Mouse (Mus musculus): ENCODE results near the gene Elp4. TPM values are rescaled to one million over a fixed set of nuclear protein-coding genes. Genes with fewer than 3 reads are reported as not detected.

The Elp4 gene
- 4.9 and 6.1 TPM in 2 replicates for total RNA-seq (2023)

DNA sequence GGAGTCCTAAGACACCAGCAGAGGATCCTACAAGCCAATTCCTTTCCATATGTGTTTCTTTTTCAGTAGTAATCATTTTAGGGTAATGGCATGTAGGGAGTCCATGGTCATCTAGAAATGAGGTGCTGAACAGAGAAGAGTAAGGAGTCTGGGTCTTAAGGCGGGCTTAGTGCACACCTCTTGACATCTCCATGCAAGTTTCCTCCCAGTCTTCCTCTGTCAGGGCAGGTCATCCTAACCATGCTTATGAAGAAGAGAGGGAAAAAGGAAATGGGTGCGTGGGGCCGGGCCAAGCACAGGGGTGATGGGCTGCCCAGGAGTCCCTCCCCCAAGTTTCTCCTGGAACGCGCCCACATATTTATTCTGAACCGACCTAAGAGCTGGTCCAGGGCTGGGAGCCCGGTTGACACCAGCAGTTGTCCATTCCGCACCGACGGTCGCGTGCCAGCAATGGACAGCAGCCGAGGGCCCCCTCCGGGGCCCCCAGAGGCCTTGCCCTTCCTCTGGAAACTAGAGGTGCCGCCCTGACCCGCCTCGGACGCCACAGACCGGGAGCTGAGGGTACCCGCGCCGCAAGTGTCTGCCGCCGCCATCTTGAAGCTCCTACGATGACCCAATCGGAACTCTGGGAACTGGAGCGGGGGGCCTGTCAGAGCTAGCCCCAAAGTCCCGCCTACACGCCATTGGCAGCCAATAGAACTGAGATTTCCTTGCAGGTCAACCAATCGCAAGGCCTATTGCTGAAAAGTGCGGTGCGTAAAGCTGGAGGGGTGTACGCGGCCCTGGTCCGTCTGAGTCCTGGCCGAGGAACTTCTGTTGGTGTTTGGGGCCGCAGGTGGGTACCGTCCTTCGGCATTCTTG lies at the start of gene Elp4, which contains the start of gene Immp1l:
Gene Elp4, minus strand, starts transcription at position 669 of the 861 bp plus-strand sequence.
Gene Immp1l, plus strand, starts transcription at position 743 of the 861 bp plus-strand sequence.

DNA sequence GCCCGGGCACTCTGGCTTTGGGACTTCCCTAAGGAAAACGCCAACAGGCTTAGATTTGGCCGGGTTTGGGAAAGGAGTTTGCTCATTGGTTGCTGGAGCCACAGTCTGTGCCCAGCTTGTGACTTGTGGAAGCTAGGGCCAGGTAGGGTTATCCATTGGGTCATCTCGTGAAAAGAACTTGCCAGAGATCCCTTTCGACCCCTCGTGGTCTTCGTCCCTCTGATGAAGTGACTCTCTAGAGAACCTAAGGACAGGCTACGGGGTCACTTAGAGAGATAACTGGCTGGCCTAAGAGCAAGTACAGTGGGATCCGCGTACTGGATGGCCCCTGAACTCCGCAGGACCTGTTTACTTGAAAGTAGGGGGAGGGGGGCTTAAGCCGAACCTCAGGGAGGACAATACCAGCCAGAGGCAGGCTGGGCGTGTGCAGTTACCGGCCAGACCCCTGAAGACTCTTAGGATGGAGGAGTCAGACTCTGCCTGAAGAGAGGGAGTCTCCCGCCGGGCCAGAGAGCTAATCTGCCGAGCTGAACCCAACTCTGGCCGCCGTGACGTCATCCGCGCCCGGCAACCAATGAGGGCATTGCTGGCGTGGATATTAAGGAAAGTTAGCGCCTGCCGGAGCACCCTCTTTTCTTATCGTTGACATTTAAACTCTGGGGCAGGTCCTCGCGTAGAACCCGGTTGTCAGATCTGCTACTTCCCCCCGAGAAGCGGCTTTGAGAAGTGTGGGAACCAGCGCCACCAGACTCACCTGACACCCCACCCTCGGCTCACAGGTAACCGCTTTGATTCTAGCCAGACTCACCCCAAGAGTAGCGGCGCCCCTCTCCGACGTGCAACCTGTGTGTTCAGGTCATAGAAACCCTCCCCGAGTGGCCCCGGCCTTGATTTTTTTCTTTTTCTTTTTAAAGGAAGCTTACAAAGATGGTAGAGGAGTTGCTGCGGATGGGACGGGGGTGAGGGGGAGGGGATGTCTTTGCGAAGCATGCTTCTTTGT lies 235.8 kb downstream of the Elp4 start, which contains the start of gene Pax6:
Gene Pax6, plus strand, starts transcription at position 630 of the 1,000 bp plus-strand sequence.

Other genes starting within 250 kb of the Elp4 start
- gene Pax6, start 235.7 kb downstream of the Elp4 start, total RNA-seq (2023) = not detected in 2 replicates
- 8.6 and 9.0 TPM in 2 replicates for gene Immp1l, start 74 bp upstream of the Elp4 start, total RNA-seq (2023)
- 5.0 and 12.2 TPM in 2 replicates for gene Dnajc24, start 99.0 kb upstream of the Elp4 start, total RNA-seq (2023)

Measured in neutrophil, adult 65 days (primary cell).